Mouse (Mus musculus) CD8-positive naive resting alpha-beta T cell, adult 57 days (primary cell): ENCODE measurements around the gene Arg2. TPM values are rescaled to one million over a fixed set of nuclear protein-coding genes. Genes with fewer than 3 reads are reported as not detected.

Experiments used
- total RNA-seq: library from RNA; stranded (reverse); gene quantifications from one replicate; pipeline ENCODE4 v1.2.4, GENCODE M21; 2023

Arg2 gene
- total RNA-seq = not detected

GRCm38 (mm10) chr12:79130299-79131177 is at the start of gene Arg2:
TSS of gene Arg2 (plus strand) at chr12:79130777.

GRCm38 (mm10) chr12:79089182-79089812 is 41.3 kb upstream of the Arg2 start, which contains the start of gene Pigh:
TSS of gene Pigh (minus strand) at chr12:79089651.

DNA sequence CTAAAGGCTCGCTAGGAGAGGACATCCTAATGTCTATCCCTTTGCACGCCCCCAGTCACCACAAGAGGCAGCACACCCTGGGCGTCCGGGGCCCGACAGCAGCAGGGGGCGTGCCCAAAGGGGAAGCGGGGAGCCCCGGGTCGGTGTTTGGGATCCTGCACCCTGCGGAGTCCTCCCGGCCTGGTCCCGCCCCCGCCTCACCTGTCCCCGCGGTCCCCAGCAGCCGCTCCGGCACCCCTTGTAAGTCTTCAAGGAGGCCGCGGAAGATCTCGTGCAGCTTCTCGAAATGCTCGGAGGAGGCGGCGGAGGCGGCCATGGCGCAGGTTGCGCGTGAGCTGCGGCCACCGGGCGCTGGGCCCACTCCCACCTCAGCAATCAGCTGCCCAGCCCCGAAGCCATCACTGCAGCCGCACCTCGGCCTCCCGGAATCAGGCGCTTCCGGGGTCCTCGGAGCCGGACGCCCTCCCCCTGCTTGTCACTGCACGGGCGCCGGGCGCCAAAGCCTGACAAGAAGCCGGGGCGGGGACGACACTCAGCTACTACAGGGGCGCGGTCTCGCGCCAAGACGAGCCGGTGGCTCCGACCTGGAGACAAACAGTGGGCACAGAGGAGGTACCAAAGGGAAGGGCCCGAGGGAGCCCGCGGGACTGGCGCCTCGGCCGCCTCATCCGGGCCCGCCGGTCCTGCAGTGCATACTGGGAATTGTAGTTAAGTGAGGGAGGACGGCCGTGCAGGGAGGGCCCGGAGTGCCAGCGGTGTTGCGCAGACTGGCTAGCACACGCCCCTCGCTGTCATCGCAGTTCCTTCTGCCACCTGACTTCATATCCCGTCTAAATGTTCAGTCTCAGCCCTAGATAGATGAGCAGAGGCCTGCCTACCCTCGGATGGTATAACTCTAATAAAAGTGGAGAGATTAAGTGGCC is 41.7 kb downstream of the Arg2 start, which contains the start of gene Vti1b:
Gene Vti1b (minus strand): TSS at position 649 of the 923 bp plus-strand sequence.

GRCm38 (mm10) chr12:79192193-79192592 is 61.6 kb downstream of the Arg2 start, which contains the start of gene Rdh11:
TSS of gene Rdh11 (minus strand) at chr12:79192293.

Other genes starting within 250 kb of the Arg2 start
- gene Plek2, start 223.8 kb upstream of the Arg2 start, total RNA-seq = not detected
- gene Tmem229b, start 123.2 kb upstream of the Arg2 start, total RNA-seq = 52.5 TPM
- gene Plekhh1, start 101.6 kb upstream of the Arg2 start, total RNA-seq = 0.52 TPM
- 7.0 TPM for gene Pigh, start 41.1 kb upstream of the Arg2 start, total RNA-seq
- 53.2 TPM for gene Vti1b, start 41.9 kb downstream of the Arg2 start, total RNA-seq
- gene Rdh11, start 61.5 kb downstream of the Arg2 start, total RNA-seq = 18.7 TPM
- gene Rdh12, start 78.1 kb downstream of the Arg2 start, total RNA-seq = 4.1 TPM
- gene Zfyve26, start 165.5 kb downstream of the Arg2 start, total RNA-seq = 77.0 TPM
- gene Rad51b, start 166.5 kb downstream of the Arg2 start, total RNA-seq = not detected